Mouse (Mus musculus) c-Kit-positive CD71-positive TER-119-negative erythroid progenitor cells, embryonic 14.5 days (primary cell): Measurements from ENCODE around the gene Ppbp.

Experiments used
- DNase-seq: peaks from one replicate; pipeline ENCODE4 v3.0.0-alpha.2; 2013; ENCODE audit warnings: low read depth

Gene Ppbp

DNA sequence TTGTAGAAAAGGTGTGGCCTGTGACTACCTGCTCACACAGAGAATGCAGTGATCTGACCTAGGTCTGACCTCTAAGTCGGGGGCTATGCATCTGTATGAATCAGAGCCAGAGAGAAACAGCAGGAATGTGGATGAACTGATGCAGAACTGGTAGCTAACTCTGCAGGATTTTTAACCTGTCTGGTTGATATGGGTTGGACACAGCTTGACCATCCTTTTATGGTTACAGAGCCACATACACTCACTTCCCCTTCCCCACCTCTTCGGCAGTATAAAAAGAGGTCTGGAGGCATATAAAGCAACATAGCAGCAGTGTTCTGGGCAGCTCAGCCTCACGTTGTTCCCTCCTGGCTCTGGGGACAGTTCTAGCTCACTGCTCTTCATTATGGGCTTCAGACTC is at the start of gene Ppbp:
TSS of gene Ppbp (plus strand) at position 301 of the 400 bp plus-strand sequence.
- no peak for DNase-seq

DNA sequence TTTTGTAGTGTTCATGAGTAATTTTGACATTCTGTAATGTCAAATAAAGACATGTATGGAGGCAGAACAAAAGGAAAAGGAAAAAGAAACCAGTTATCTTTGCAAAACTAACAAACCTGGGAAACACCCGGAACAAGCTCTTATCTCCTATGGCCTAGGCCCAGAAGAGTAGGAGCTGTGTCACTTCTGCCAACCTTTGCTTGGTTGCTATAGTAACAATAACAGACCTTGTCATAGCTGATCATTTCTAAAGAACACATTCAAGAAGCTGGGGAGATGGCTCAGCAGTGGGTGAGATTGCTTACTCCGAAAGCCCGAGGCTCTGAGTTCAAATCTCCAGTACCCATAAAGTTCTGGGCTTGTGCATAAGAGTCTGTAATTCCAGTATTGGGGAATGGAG is 45.7 kb upstream of the Ppbp start:
- no peak for DNase-seq

DNA sequence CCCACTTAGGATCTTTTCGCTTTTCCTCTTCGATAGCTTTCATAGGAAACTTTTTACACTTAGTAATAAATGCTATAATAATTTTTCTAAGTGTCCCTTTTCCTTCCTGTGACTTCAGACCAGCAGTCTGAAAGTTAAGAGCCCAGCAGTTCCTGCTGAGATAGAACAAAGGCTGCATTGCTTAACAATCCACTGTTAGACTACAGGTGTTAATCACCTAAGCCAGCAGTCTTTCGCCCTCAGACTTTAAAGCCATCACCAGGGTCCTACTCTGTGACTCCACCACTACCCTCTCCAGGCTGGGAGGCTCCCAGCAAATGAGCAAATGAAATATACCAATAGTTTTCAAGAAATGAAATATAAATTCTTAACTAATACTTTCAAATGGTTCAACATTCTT is 40.1 kb upstream of the Ppbp start:
- DNase-seq = no peak

DNA sequence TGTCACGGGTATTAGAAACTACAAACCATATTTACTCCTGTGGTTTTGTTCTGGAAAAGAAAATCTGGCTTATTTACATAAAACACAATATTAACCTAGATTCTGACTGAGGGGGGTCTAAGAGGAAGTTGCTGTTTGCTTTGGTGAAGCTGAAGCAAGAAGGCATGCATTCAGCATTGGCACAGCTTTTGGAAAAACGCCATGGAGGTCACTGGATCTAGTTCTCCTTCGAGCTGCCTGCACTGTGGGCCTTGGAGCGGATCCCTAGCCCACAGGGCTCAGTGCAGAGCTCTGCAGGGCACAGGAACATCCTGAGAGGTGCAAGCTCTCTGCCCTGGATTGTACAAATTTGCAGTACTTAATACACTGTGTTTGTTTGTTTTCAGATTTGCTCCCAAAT is 36.8 kb upstream of the Ppbp start:
- DNase-seq = no peak

DNA sequence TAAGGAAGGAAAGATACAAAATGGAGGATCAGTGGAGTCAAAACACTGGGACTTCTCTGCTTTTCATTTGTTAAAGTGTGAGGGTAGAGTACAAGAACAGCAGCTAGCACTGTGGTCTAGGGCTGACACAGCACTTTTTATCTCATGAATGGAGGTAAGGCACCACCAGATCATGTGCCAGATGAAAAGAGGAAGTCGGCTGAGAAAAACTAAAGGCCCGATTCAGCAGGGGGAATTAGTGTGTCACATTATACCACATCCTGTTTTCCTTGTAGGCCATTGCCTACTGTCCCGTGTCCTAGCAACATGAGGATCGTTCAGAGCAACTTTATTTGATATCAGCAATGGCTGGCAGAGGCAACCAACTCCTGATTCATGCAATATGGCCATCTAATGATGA is 26.3 kb upstream of the Ppbp start:
- DNase-seq = no peak

DNA sequence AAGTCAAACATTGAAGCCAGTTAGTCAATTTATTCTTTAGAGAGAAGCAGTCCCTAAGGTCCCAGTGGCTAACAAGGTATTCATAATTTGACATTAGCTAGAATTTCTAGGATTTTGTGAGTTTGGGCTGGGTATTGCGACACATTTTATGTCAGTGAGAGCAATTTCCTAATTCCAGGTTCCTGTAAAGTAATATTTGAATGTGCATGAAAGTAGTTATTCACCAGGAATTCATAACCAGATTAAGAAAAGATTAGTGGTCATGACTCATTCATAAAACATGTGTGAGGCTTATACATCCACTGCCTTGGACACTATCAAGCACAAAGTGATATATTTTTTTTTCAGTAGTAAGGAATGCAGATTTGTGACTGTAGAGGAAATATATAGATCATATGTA is 14.4 kb upstream of the Ppbp start:
- no peak for DNase-seq

DNA sequence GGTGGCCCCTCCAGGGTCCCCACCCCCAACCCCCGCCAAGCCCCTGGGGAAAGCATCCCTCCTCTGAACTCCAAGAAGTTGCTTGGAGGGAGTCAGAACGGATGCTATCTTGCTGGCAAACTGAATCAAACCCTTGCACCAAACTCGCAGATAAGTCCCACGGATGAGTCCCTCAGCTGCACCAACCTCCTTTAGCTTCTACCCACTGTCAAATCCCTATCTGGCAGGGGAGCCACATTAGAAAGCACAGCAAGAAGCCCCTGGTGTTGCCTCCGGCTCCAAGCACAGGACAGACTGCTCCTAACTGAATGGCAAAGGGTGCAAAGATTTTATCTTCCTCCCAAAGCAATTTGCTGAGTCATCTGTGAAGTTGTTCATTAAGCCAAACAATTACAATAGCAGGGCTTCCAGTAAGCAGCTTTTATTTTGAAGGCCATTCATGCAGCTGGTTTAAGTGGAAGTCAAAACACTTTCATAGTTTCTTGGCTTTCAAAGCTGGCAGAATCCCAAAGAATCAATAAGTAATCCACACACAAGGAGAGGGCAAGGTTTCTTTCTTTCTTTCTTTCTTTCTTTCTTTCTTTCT is 10.2 kb upstream of the Ppbp start:
- no peak for DNase-seq

DNA sequence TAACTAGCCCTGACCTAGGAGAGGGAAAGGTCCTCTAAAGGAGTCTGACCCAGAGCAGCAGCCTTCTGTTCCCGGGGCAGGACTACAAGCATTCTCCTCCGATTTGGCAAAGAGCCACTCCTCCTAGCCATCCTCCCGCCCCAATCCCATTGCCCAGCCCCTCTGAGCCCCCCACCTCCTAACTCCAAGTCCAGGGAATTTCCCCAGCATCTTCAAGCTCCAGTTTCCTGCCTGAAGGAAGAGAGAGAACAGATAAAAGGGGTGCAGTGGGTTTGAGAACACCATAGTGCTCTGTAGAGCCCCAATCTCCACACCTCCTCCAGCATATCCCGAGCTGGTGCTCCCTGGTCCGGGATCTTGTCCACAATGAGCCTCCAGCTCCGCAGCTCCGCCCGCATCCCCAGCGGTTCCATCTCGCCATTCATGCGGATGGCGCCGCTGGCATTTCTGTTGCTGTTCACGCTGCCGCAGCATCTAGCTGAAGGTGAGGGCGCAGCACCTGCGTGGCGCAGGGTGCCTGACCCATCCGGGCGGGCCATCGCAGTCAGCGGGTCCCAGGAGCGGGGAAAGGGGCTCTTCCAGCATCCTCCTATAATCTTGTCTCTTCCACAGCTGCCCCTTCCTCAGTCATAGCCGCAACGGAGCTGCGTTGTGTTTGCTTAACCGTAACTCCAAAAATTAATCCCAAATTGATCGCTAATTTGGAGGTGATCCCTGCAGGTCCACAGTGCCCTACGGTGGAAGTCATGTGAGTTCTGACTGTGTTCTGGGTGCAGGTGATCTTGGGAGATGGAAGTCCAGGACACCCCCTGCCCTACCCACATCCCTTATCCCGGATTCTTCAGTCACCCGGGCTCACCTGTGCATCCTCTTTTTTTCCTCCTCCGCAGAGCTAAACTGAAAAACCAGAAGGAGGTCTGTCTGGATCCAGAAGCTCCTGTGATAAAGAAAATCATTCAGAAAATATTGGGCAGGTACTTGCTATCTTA is 8.9 kb upstream of the Ppbp start, which contains the start of gene Cxcl5:
TSS of gene Cxcl5 (plus strand) at position 284 of the 989 bp plus-strand sequence.
- DNase-seq = no peak

DNA sequence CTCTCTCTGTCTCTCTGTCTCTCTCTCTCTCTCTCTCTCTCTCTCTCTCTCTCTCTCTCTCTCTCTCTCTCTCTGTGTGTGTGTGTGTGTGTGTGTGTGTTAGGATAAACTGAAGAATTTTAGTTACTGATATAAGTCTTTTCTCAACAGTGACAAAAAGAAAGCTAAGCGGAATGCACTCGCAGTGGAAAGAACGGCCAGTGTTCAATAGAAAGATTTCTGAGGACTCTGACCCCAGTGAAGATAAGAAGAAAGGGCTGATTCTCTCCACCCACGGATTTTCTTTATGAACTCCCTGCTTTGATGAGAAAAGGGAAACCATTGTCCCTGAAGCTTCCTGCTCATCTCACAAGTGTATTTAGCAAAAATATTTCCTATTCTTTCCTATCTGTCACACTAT is 8.0 kb upstream of the Ppbp start:
- no peak for DNase-seq

DNA sequence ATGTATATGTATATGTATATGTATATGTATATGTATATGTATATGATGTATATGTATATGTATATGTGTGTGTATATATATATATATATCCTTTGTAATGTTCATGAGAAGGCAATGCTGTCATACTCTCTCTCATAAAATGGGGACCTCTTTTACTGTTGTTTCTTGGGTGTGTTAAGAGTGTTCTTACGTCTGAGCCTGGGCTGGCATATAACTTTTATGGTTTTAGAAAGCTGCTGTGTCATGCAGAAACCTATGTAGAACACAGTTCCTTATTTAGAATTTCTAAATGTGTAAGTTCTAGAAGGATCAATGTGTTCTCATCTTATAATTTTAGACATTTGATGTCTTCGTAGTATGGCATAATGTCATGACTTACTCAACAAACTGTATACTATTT is 7.5 kb upstream of the Ppbp start:
- DNase-seq = no peak

DNA sequence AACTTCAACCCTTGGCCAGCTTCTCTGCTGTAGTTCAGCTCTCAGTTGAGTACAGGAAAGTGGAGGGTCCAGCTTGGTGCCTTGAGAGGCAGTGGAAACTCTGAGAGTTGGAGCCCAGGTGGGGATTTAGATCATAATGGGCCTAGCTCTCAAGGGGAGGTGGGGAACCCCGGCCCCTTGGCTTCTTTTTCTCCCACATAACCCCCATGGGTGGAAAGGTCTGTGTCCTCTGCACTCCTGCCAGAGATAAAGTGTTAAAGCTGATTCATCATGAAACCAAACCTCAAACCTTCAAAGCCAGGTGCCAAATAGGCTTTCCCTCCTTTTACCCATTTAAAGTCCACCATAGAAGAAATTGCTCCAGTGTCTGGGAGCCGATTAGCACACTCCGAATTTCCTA is 6.5 kb upstream of the Ppbp start:
- no peak for DNase-seq

DNA sequence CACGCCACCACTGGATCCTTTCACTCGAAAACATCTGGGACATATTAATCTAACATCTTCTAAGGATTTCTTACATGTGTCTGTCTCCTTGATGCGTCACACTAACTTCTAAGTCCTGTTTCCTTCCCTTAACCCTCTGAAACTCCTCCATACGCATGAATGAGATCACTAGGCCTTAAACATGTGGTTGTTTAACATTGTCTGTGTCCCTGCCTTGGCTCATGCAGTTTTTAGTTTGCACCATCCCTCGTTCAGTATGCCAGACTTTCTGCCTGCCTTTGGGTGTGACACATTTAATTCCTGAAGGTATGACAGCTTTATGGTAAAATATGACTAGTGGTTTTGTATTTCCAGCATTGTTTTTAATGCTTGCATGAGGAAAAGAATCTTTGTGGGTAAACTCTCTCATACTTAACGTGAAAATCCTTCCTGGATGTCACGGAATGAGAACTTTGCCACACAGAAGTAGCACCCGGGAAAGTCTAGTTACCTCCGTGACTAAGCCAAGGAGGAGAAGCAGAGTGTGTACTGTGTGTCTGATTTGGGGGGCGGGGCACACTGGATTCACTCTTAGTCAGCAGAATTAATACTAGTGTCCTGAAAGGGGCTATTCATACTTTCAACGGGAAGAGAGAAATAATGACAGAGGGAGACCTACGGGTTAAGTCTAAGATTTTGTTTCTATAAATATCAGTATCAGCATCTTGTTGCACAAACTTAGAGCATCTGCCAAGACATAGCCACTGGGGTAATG is 4.2 kb upstream of the Ppbp start:
- no peak for DNase-seq

DNA sequence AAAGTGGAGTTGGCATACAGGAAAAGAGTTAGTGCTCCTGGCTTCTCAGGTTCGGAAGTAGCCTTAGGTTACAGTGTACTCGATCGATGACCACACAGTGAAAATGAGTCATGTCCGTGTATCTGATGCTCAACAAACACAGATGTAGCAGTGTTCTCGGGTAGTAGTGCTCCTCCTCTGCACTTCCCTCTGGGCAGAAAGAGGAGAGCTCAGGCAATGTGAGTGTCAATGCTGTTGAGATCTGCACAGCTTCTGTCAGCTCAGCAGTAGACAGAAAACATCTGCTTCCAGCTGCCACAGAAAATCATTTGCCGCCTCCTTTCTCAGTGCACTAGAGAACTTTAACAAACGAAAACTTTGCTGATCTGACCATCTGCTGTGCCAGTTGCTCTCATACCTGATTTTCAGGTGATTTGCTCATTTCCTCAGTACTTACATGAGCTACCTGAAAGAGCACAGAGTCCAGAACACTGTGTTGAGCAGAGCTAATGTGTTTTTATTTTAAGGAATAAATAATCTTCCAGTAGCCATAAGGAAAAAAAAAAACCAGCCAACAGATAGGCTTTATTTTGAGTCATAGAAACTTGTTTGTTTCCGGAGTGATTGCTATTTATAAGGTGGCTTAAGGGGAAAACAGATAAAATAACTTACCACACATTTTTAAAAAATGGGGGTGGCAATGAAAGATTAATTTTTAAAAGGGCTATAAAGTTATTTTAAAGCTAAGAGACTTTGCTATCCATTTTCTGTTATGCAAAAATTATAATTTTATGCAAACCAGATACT is 2.3 kb upstream of the Ppbp start:
- DNase-seq = no peak

DNA sequence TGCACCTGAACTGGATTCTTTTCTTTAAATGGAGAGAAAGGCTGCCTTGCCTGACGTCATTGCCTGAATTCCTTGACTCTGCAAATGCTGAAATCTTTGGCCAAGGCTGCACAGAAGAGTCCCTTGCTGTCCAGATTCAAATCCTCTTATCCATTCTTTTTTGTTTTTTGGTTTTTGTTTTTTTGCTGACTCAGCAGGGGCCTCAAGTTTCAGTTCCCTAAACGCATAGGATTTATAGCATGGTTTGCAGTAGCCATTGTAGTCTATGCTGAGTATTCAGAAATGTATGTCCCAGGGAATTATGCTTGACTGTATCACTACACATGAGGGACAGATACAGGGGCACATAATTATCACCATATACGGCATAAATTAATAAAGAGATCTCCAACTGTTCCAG is 3.1 kb downstream of the Ppbp start:
- DNase-seq = no peak

DNA sequence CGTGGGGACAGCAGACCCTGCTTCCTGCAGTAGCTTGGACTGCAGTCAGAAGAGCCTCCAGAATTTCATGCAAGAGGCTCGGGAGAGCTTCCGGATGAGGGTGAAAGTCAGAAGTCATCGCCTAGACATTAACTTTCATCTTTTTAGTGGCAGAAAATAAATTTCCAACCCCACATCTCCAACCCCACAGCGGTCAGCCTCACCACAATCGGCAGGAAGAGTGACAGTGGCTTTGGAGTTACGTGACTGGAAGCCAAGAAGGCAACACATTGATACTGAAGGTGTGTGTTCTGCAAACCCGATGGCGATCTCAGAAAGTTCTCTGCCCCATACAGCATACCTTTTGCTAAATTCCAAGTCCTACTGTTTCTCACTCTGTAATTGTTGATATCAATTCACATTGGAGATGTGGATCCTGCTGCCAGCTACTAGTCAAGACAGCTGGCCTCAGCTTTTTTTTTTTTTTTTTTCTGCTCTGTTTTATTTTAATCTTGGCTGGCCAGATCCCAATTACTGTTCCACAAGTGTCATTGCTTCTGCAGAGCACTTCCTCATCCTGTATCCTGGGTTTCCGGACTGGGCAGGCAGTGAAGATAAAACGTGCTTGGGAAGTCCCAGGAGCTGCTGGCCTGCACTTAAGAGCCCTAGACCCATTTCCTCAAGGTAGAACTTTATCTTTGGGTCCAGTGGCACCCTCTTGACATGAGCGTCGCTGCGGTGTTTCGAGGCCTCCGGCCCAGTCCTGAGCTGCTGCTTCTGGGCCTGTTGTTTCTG is 3.7 kb downstream of the Ppbp start, which contains the start of gene Pf4:
TSS of gene Pf4 (plus strand) at position 556 of the 774 bp plus-strand sequence.
- DNase-seq = no peak

DNA sequence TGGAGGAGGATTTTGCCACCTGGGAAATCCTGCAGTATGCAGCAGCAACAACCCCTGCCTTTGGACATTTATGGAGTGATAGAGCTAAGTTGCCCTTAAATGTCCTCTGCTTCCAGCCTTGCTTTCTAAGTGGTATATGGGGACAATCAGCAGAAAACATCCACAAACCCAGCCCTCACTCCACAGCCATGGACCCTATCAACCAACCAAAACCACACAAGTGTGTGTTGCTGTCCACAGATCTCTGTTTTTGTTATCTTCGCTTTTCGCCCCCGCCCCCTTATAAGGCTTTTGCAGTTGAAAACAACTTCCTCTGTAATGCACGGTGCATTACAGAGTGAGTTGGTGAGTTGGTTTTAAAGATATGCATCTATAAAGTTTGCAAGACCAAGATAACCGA is 7.2 kb downstream of the Ppbp start:
- DNase-seq = peak; percentile 10

DNA sequence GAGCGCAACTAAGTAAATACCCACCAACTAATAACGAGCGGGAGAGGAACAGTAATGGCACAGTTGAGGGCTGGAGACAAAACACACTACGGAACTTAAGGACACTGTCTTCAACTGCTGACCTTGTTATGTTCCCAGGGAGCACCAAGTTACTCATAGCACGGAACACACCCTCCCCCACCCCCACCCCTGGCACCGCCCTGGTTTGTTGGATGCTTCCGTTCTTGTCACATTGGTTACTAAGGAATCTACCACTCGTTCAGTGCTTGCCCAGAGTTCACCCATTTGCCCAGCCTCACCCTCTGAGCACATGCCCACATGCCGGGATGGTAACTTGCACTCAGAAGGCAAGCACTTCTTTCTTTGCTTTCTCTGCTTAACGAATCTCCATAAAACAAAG is 9.3 kb downstream of the Ppbp start:
- DNase-seq = no peak

DNA sequence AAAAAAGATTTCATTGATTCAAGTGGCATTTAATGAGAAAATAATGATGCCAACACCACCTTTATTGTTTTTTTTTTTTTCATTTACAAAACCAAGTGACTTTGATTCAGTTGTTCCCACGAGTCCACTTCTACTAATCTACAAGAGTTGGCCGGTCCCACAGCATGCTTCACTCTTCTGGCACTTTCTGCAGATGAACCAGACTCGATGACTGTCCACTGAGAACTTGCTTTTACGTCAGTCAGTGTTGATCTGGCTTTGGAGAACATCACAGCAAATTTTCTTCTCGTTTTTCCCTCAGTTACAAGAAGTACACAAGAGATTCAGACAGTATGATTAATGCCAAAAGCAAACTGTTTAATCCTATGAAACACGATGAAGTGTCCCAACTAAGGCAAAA is 10.5 kb downstream of the Ppbp start:
- DNase-seq = no peak

DNA sequence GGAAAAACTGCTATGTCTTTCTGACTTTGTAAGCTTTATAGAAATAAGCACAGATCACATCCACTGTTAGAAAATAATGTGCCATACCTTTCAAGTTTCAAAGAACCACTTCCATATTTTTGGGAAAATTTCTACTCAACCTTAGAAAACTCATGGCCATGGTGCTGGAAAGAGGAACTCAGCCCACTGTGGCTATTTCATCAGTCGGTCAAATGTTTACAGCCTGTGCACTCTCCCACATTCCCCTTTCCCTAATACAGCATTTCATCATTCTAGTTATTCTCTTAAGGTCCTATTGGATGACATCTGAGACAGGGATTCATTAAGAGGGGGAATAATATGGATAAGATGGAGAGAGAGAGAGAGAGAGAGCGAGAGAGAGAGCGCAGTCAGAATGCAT is 15.4 kb downstream of the Ppbp start:
- DNase-seq = no peak

DNA sequence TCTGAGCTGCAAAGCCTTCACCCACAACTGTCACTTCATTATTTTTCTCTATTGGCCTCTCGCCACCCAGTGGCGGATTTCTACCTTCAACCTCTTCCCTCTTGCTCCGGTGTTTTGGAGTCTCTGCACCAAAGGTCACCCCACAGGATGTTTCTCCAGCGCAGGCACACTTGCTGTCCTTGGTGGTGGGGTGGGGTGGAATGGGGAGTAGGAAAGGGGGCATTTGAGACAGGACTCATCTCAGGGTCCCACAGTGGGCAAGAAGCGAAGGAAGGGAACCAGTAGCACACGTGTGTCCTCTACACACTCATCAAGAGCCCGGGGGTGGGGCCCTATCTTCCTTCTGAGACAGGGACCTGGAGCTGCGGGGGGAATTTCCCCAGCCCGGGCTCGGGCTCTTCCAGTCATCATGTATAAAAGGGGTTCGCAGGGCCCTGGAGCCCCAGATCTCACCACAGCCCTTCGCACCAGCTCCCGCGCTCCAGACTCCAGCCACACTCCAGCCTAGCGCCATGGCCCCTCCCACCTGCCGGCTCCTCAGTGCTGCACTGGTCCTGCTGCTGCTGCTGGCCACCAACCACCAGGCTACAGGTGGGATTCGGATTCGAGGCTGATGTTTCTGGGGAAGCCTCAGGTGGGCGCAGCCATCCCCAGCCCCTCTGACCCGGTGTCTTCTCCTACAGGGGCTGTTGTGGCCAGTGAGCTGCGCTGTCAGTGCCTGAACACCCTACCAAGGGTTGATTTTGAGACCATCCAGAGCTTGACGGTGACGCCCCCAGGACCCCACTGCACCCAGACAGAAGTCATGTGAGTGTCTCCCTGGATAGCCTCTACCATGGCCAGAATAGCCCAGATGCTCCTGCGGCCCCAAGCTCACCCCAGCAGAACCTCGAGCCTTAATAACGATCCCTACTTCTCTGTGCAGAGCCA is 17.6 kb downstream of the Ppbp start, which contains the start of gene Cxcl3:
TSS of gene Cxcl3 (plus strand) at position 445 of the 930 bp plus-strand sequence.
- no peak for DNase-seq
